Mouse (Mus musculus): ENCODE data around the gene Fam98b. TPM values are rescaled to one million over a fixed set of nuclear protein-coding genes. Genes with fewer than 3 reads are reported as not detected.

Fam98b gene
- polyA plus RNA-seq, 1 experiment from 2014 or later: 8.6 TPM

DNA sequence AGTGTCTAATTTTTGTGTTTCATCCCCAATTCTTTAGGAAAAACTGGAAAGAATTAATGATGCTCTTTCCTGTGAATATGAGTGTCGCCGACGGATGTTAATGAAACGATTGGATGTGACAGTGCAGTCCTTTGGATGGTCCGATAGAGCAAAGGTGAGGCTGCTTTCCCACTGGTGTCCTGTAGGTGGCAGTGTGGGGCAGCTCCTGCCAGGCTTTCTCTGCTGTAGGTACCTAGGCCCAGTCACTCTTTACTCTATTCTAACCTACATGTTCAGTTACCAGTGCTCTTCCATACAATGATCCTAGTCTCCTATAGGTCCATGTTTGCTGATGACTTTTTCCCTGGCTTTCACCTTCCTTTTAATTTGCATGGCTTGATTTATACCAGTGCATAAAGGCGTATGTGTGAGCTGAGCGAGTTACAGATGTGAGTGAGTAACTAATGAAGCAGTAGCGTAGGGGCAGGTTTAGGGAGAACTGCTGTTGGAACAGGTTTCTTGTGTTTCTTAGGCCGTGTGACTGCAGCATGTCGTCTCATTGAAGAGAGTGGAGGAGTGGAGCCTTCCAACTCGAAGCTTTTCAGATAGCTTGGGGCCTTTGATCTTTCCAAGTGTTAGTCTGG, 14.4 kb downstream of the Fam98b start:
- Histone ChIP-seq H3K27ac (ENCODE audit: low read length) (no peak overlapping the region), H3K36me3 (ENCODE audit: control insufficient read depth, insufficient read depth, low read length) (peaks cover 24% of the 10 kb centered on the region), H3K27me3 (ENCODE audit: control insufficient read depth, insufficient read depth, low read depth, low read length) (no peaks in the 10 kb centered on the region), H3K9ac (ENCODE audit: low read length) (no peak overlapping the region), H3K9me3 (ENCODE audit: control insufficient read depth, low read length) (no peaks in the 10 kb centered on the region), H3K4me1 (replicated peaks; ENCODE audit: control insufficient read depth, insufficient read depth, low read length) (no peaks in the 10 kb centered on the region), H3K4me3 (ENCODE audit: low read length) (no peak overlapping the region), H3K4me2 (ENCODE audit: low read depth, low read length) (no peak overlapping the region)
- ATAC-seq (ENCODE audit: low read depth): no peak
- WGBS: 63% methylated on average over 11 of the region's 11 CpGs

GRCm38 (mm10) chr2:117288291-117288690, 38.8 kb downstream of the Fam98b start:
- Histone ChIP-seq H3K9ac (ENCODE audit: low read length) (no peak overlapping the region), H3K9me3 (ENCODE audit: control insufficient read depth, low read length) (no peaks in the 10 kb centered on the region), H3K27me3 (ENCODE audit: control insufficient read depth, insufficient read depth, low read depth, low read length) (no peaks in the 10 kb centered on the region), H3K27ac (ENCODE audit: low read length) (no peak overlapping the region), H3K36me3 (ENCODE audit: control insufficient read depth, insufficient read depth, low read length) (no peaks in the 10 kb centered on the region), H3K4me1 (replicated peaks; ENCODE audit: control insufficient read depth, insufficient read depth, low read length) (no peaks in the 10 kb centered on the region), H3K4me2 (ENCODE audit: low read depth, low read length) (no peak overlapping the region), H3K4me3 (ENCODE audit: low read length) (no peak overlapping the region)
- 90% methylated on average over 7 of the region's 7 CpGs for WGBS
- ATAC-seq (ENCODE audit: low read depth): no peak

- no peak overlapping the region for H3K9ac ChIP-seq (ENCODE audit: low read length)
- H3K27ac ChIP-seq (ENCODE audit: low read length): no peak overlapping the region
- no peaks in the 10 kb centered on the region for H3K4me1 ChIP-seq (replicated peaks; ENCODE audit: control insufficient read depth, insufficient read depth, low read length)
- ATAC-seq (ENCODE audit: low read depth): no peak
- H3K4me3 ChIP-seq (ENCODE audit: low read length): no peak overlapping the region
- no peaks in the 10 kb centered on the region for H3K9me3 ChIP-seq (ENCODE audit: control insufficient read depth, low read length)
- no peak overlapping the region for H3K4me2 ChIP-seq (ENCODE audit: low read depth, low read length)
- 77% methylated on average over 16 of the region's 16 CpGs for WGBS
- no peaks in the 10 kb centered on the region for H3K36me3 ChIP-seq (ENCODE audit: control insufficient read depth, insufficient read depth, low read length)
- no peaks in the 10 kb centered on the region for H3K27me3 ChIP-seq (ENCODE audit: control insufficient read depth, insufficient read depth, low read depth, low read length)
Observed at GRCm38 (mm10) chr2:117299596-117300448, 50.3 kb downstream of the Fam98b start.

DNA sequence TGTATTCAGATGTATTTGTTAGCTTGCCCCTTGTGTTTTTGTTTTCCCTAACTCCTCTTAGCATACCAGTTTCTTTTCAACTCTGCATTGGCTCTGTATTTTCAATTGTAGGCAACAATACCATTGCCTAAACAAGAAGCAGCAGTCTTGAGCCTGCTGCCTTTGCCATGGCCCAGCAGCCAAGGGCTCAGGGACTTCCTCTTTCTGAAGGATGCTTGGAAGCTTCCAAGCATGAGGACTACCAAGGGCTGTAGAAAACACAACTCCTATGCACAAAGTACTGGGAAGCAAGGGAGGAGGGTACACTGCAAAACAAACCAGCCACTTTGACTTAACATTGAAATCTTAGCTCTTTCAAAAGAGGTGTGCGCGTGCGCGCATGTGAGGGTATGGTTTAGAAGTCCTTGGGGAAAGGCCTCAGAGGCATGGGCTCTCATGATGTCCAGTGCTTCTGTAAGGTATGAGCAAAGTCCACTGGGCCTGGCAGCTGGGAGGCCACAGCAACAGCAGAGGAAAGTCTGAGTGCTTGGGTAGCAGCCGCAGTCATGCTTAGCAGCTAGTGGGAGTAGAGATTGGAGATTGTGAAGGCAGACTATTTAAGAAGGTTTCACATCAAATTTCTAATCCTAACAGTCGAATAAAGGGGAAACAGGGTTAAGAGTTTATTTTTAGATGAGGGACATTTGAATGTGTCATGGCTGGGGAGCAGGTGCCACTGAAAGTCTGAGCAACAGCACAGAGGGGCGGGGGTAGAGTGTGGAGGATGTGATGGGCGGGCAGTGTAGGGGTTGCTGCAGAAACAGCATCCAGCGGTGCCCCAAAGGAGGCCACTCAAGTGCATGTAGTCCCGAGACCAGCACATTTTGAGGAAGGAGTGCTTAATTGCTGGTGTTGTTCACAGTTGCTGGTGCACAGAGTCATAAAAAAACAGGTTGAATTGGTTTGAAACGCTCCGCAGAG, 54.1 kb downstream of the Fam98b start:
- Histone ChIP-seq H3K9me3 (ENCODE audit: control insufficient read depth, low read length) (no peaks in the 10 kb centered on the region), H3K27ac (ENCODE audit: low read length) (no peak overlapping the region), H3K36me3 (ENCODE audit: control insufficient read depth, insufficient read depth, low read length) (no peaks in the 10 kb centered on the region), H3K4me3 (ENCODE audit: low read length) (no peak overlapping the region), H3K4me1 (replicated peaks; ENCODE audit: control insufficient read depth, insufficient read depth, low read length) (no peaks in the 10 kb centered on the region), H3K9ac (ENCODE audit: low read length) (no peak overlapping the region), H3K4me2 (ENCODE audit: low read depth, low read length) (no peak overlapping the region), H3K27me3 (ENCODE audit: control insufficient read depth, insufficient read depth, low read depth, low read length) (no peaks in the 10 kb centered on the region)
- 90% methylated on average over 12 of the region's 12 CpGs for WGBS
- no peak for ATAC-seq (ENCODE audit: low read depth)

GRCm38 (mm10) chr2:117304941-117305340, 55.4 kb downstream of the Fam98b start:
- no peaks in the 10 kb centered on the region for H3K9me3 ChIP-seq (ENCODE audit: control insufficient read depth, low read length)
- H3K4me1 ChIP-seq (replicated peaks; ENCODE audit: control insufficient read depth, insufficient read depth, low read length): no peaks in the 10 kb centered on the region
- ATAC-seq (ENCODE audit: low read depth): no peak
- H3K36me3 ChIP-seq (ENCODE audit: control insufficient read depth, insufficient read depth, low read length): no peaks in the 10 kb centered on the region
- H3K4me3 ChIP-seq (ENCODE audit: low read length): no peak overlapping the region
- H3K27ac ChIP-seq (ENCODE audit: low read length): no peak overlapping the region
- H3K4me2 ChIP-seq (ENCODE audit: low read depth, low read length): no peak overlapping the region
- no peaks in the 10 kb centered on the region for H3K27me3 ChIP-seq (ENCODE audit: control insufficient read depth, insufficient read depth, low read depth, low read length)
- 85% methylated on average over 5 of the region's 5 CpGs for WGBS
- H3K9ac ChIP-seq (ENCODE audit: low read length): no peak overlapping the region

- H3K9me3 ChIP-seq (ENCODE audit: control insufficient read depth, low read length): no peaks in the 10 kb centered on the region
- no peak overlapping the region for H3K4me3 ChIP-seq (ENCODE audit: low read length)
- H3K4me1 ChIP-seq (replicated peaks; ENCODE audit: control insufficient read depth, insufficient read depth, low read length): no peaks in the 10 kb centered on the region
- H3K9ac ChIP-seq (ENCODE audit: low read length): no peak overlapping the region
- no peak for ATAC-seq (ENCODE audit: low read depth)
- H3K36me3 ChIP-seq (ENCODE audit: control insufficient read depth, insufficient read depth, low read length): no peaks in the 10 kb centered on the region
- H3K27me3 ChIP-seq (ENCODE audit: control insufficient read depth, insufficient read depth, low read depth, low read length): no peaks in the 10 kb centered on the region
- WGBS: 76% methylated on average over 3 of the region's 3 CpGs
- H3K4me2 ChIP-seq (ENCODE audit: low read depth, low read length): no peak overlapping the region
- no peak overlapping the region for H3K27ac ChIP-seq (ENCODE audit: low read length)
Observed at GRCm38 (mm10) chr2:117307959-117308358, 58.4 kb downstream of the Fam98b start.

- 69% methylated on average over 2 of the region's 2 CpGs for WGBS
- no peaks in the 10 kb centered on the region for H3K4me1 ChIP-seq (replicated peaks; ENCODE audit: control insufficient read depth, insufficient read depth, low read length)
- ATAC-seq (ENCODE audit: low read depth): no peak
Observed at GRCm38 (mm10) chr2:117309046-117309445, 59.5 kb downstream of the Fam98b start.

DNA sequence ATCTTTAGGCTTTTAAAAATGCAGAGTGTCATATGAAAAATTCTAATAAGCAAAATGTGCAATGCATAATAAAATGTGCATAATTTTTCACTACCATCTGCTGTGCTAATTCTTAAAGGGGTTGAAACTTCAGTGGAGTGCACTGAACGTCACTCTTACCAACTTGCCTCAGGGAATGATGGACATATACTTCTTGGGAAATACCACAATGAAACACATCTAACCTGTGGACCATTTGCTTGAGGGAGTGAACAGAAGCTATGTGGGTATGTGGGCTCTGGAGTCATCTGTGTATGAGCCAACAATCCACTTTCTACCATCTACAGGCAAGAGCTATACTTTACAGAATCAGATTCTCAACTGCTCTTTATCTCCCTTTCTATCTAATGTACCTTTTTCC, 61.8 kb downstream of the Fam98b start:
- no peak overlapping the region for H3K27ac ChIP-seq (ENCODE audit: low read length)
- no peak overlapping the region for H3K9ac ChIP-seq (ENCODE audit: low read length)
- H3K36me3 ChIP-seq (ENCODE audit: control insufficient read depth, insufficient read depth, low read length): no peaks in the 10 kb centered on the region
- no peaks in the 10 kb centered on the region for H3K4me1 ChIP-seq (replicated peaks; ENCODE audit: control insufficient read depth, insufficient read depth, low read length)
- H3K9me3 ChIP-seq (ENCODE audit: control insufficient read depth, low read length): no peaks in the 10 kb centered on the region
- H3K4me2 ChIP-seq (ENCODE audit: low read depth, low read length): no peak overlapping the region
- no peak for ATAC-seq (ENCODE audit: low read depth)
- H3K4me3 ChIP-seq (ENCODE audit: low read length): no peak overlapping the region
- no peaks in the 10 kb centered on the region for H3K27me3 ChIP-seq (ENCODE audit: control insufficient read depth, insufficient read depth, low read depth, low read length)
- 64% methylated on average over 1 of the region's 1 CpGs for WGBS

More at GRCm38 (mm10) chr2:117309046-117309445, 59.5 kb downstream of the Fam98b start:
- Histone ChIP-seq H3K36me3 (ENCODE audit: control insufficient read depth, insufficient read depth, low read length) (no peaks in the 10 kb centered on the region), H3K27ac (ENCODE audit: low read length) (no peak overlapping the region), H3K4me2 (ENCODE audit: low read depth, low read length) (no peak overlapping the region), H3K4me3 (ENCODE audit: low read length) (no peak overlapping the region), H3K9me3 (ENCODE audit: control insufficient read depth, low read length) (no peaks in the 10 kb centered on the region), H3K27me3 (ENCODE audit: control insufficient read depth, insufficient read depth, low read depth, low read length) (no peaks in the 10 kb centered on the region), H3K9ac (ENCODE audit: low read length) (no peak overlapping the region)

GRCm38 (mm10) chr2:117312030-117312429, 62.5 kb downstream of the Fam98b start:
- Histone ChIP-seq H3K9me3 (ENCODE audit: control insufficient read depth, low read length) (no peaks in the 10 kb centered on the region), H3K27me3 (ENCODE audit: control insufficient read depth, insufficient read depth, low read depth, low read length) (no peaks in the 10 kb centered on the region), H3K9ac (ENCODE audit: low read length) (no peak overlapping the region), H3K27ac (ENCODE audit: low read length) (no peak overlapping the region), H3K4me3 (ENCODE audit: low read length) (no peak overlapping the region), H3K4me1 (replicated peaks; ENCODE audit: control insufficient read depth, insufficient read depth, low read length) (no peaks in the 10 kb centered on the region), H3K4me2 (ENCODE audit: low read depth, low read length) (no peak overlapping the region), H3K36me3 (ENCODE audit: control insufficient read depth, insufficient read depth, low read length) (no peaks in the 10 kb centered on the region)
- ATAC-seq (ENCODE audit: low read depth): no peak
- WGBS: 39% methylated on average over 2 of the region's 2 CpGs

Data from lung, embryonic 16.5 days (tissue).